Mouse (Mus musculus): ENCODE data around the gene Epop. TPM values are rescaled to one million over a fixed set of nuclear protein-coding genes. Genes with fewer than 3 reads are reported as not detected.

Epop gene
- total RNA-seq (2021) = 10 to 100 TPM; 12.1 to 13.5 TPM
- long read RNA-seq, experiment 1, transcript Epop-201 (1 exons, 2,314 nt) = major isoform, 27 of 27 reads
- long read RNA-seq, experiment 1, partial matches to known transcripts = 0 of 27 reads
- long read RNA-seq, experiment 1, other reads (novel, unspliced or antisense) = 0 of 27 reads
- long read RNA-seq, experiment 2, transcript Epop-201 (1 exons, 2,314 nt) = major isoform, 27 of 27 reads
- long read RNA-seq, experiment 2, partial matches to known transcripts = 0 of 27 reads
- long read RNA-seq, experiment 2, other reads (novel, unspliced or antisense) = 0 of 27 reads

GRCm38 (mm10) chr11:97629576-97629975 is at the start of gene Epop:
Gene Epop (minus strand): TSS chr11:97629702.
- peak; percentile 89 to 95 for DNase-seq (ENCODE audit: low spot score in 2 of 2)

DNA sequence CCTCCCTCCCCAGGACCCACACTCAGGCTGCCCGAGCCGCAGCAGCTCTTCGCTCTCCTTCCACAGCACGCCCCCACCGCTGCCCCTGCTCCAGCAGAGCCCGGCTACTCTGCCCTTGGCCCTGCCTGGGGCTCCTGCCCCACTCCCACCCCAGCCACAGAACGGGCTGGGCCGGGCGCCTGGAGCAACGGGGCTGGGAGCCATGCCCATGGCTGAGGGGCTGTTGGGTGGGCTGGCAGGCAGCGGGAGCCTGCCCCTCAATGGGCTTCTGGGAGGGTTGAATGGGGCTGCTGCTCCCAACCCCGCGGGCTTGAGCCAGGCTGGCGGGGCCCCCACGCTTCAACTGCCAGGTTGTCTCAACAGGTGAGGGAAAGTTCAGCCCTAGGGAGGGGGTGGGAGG is 48.8 kb upstream of the Epop start:
- no peak for DNase-seq (ENCODE audit: low spot score in 2 of 2)

DNA sequence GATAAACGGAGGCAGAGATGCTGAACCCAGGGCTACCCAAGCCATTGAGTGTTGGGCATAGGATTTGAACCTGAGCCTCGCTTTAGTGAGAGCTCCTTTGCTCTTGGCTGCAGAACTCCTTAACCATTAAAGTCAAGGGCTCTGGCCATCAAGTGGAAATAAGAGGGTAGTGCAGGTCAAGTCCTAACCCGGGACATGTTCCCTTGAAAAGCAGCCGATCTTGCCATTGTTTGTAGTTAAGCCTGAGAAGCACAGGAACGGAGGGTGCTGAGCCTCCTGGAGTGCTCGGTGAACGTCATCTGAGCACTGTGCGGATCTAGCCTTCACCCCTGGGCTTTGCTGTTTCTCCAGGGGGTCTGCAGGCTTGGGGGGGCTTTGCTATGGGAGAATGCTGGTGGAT is 48.3 kb upstream of the Epop start:
- DNase-seq (ENCODE audit: low spot score in 2 of 2) = no peak

DNA sequence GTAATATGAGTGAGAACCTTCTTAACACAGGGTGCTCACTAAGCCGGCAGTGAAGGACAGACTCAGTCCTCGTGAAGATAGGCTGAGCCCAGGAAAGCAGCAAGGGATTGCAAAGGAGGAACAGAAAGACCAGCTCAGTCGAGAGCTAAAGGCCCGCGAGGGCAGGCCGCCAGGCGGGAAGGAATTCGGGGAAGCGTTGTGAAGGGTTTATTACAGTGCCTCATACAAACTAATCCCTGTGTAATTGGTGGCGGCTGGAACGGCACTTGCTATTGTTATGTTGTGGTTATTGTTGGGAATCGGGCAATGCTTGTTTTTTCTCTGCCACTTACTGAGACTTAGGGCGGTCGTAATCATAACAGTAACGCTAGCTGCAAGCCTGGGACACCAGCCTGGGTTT is 47.9 kb upstream of the Epop start:
- DNase-seq (ENCODE audit: low spot score in 2 of 2) = no peak

- DNase-seq (ENCODE audit: low spot score in 2 of 2) = no peak
These were observed 46.7 kb upstream of the Epop start for GRCm38 (mm10) chr11:97676050-97676754.

GRCm38 (mm10) chr11:97673148-97673547 is 43.6 kb upstream of the Epop start:
- no peak for DNase-seq (ENCODE audit: low spot score in 2 of 2)

DNA sequence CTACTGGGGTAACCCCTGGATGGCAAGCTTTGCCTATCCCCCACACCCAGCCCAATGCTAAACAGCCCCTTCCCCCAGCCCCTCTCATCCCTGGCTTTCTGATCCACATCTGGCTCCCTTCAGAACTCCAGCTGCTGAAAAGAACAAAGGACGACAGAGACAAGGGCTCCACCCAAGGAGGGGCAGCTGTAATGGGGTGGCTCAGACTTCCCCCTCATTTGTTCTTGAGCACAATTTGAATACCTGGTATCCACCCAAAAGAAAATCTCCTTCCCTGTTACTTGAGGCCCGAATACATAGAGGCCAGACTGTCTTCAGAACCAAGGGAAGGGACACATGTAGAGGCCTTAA is 41.6 kb upstream of the Epop start:
- DNase-seq (ENCODE audit: low spot score in 2 of 2) = no peak

DNA sequence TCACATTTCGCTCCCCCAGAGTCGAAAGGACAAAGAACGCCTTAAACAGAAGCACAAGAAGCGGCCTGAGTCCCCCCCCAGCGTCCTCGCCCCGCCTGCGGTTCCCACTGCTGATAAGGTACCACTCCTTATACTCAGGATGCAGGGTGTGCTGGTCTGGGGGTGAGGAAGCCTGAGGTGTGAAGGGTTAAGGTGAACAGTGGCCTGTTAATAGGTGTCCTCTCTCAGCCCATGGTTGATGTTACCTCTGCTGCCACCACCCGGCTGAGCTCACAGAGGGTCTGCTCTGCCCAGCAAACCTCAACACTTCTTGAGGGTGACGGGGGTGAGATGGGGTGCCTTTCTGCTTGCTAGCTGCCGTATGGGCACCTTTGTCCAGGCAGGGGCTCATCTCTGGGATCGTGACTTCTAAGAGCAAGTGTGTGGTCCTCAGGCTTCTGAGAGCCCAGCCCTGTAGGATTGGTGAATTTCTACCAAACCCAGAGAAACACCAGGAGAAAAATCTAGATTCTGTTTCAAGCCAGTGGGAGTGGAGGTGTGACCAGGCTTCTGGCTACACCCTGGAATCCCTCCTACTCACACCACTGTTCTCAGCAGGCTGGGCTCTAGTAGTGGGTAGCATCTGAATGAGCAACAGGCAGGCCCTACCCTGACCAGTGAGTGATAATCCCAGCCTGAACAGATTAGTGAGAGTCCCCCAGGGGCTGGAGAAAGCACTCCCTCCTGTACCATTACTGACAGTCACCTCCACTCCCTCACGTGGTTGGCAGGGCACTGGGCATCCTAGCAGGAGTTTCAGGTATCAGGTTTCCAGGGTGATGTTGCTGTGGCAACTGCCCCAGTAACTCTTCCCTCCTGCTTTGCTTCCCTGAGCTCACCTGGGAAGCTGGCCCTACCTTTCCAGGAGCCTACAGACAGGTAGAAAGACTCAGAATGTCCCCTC is 41.0 kb upstream of the Epop start:
- no peak for DNase-seq (ENCODE audit: low spot score in 2 of 2)

DNA sequence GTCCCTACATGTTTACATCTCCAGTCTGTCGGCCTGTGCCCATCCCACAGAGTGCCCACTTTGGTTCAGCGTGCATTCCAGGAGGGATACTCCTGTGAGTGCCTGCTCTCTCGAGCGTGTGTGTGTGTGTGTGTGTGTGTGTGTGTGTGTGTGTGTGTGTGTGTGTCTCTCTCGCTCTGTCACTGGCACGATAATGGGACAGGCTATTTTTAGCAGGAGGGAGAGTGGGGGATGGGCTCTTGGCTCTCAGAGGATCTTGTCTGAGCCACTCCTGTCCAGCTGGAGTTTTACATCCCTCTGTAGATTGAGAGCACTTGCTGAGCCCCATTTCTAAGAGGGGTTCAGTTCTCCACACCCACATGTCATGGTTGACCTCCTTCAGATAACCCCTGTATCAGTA is 40.3 kb upstream of the Epop start:
- peak in 1 of 2 experiments; percentile 30 for DNase-seq (ENCODE audit: low spot score in 2 of 2)

GRCm38 (mm10) chr11:97669268-97669667 is 39.8 kb upstream of the Epop start:
- no peak for DNase-seq (ENCODE audit: low spot score in 2 of 2)

- no peak for DNase-seq (ENCODE audit: low spot score in 2 of 2)
These were observed 38.7 kb upstream of the Epop start for GRCm38 (mm10) chr11:97668160-97668559.

DNA sequence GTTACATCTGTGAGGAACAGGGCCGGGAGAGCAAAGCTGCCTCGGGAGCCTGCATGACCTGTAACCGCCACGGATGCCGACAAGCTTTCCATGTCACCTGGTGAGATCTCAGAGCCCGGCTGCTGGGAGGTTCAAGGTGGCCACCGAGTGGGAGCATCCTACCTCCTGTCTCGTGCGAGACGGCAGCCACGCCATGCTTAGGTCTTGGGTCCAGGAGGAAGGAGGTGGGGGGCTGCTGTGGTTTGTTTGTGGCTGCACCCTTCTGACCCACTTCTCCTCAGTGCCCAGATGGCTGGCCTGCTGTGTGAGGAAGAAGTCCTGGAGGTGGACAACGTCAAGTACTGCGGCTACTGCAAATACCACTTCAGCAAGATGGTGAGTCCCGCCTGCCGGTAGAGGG is 37.3 kb upstream of the Epop start:
- DNase-seq (ENCODE audit: low spot score in 2 of 2) = no peak

DNA sequence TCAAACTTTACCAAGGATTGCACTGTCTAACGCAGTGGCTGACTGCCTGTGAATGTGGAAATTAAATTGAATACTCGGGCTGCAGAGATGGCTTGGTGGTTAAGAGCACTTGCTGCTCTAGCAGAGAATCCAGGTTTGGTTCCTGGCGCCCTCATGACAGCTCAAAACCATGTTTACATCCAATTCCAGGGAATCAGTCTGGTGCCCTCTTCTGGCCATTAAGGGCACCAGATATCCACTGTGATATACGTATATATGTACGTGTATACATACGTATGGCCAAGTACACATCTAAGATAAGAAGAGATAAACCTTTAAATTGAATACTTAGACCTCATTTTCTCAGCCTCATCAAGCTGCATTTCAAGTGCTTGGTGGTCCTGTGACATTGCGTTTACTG is 36.7 kb upstream of the Epop start:
- no peak for DNase-seq (ENCODE audit: low spot score in 2 of 2)

DNA sequence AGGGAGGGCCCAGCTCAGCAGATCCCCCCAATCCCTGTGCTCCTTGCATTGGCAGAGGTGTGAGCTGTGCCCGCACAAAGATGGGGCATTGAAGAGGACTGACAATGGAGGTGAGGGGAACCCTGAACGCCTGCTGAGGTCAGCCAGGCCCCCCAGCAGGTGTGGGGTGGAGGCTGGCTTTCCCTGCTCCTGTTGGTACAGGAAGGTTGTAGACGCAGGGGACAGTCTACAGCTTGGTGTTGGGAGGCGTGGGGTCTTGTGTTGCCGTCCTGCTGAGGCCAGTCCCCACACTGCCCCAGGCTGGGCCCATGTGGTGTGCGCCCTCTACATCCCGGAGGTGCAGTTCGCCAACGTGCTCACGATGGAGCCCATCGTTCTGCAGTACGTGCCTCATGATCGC is 35.9 kb upstream of the Epop start:
- DNase-seq (ENCODE audit: low spot score in 2 of 2) = no peak

- no peak for DNase-seq (ENCODE audit: low spot score in 2 of 2)
These were observed 35.3 kb upstream of the Epop start for GRCm38 (mm10) chr11:97664771-97665240.

- DNase-seq (ENCODE audit: low spot score in 2 of 2) = no peak
These were observed 34.8 kb upstream of the Epop start for GRCm38 (mm10) chr11:97664339-97664665.

GRCm38 (mm10) chr11:97663528-97664338 is 34.2 kb upstream of the Epop start:
- DNase-seq (ENCODE audit: low spot score in 2 of 2) = no peak

GRCm38 (mm10) chr11:97662893-97663527 is 33.5 kb upstream of the Epop start, which contains the start of gene Mllt6:
Gene Mllt6 (plus strand): TSS chr11:97663414.
- DNase-seq (ENCODE audit: low spot score in 2 of 2) = peak; percentile 59 to 73

DNA sequence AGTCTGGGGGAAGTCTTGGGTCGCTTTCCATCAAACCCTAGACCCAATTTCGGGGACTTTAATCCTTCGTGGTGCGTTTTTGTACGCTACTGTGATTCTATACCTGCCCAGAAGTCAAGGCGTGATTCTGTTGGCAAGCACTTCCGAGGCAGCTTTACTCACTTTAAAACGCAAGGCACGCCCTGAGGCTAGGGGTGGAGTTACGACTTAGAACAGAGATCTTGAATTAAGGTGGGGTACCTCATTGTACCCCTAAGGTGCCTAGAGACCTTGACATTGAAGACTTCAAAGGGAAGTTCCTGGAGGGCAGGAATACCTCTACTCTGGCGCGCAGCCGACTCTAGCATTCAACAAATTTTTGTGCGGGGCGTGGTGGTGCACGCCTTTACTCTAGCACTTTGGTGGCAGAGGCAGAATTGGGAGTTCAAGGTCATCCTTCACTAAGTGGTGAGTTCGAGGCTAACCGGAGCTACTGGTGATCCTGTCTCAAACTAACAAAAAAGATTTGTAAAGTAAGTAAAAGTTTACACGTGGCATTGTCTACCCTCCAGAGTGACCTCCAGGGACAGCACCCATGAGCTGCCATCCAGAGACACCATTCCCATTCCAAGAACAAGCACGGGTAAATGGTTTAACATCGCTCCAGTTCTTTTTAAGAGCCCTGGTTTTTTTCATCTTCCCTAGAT is 32.8 kb upstream of the Epop start:
- DNase-seq (ENCODE audit: low spot score in 2 of 2) = no peak

DNA sequence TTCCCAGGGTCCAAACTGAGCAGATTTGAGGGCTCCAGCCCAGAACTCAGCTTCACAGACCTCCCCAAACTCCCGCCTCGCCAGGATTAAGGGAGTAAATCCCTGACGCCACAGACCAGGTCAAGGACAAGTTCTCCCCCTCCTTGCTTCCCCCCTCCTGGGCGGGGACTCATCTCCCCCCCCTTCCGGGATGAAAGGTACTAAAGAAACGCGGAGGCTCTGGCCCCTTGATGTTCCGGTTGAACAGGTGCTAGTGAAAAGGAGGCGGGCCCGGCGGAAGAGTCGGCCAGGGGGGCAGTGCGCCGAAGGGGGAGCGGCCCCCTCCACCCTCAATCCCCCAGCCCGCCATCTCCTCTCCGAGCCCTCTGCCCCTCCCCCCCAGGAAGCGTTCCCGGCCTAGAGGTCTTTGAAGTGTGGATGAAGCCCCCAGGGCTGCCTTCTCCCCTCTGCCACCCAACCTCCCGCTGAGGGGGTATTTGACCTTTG is 32.2 kb upstream of the Epop start:
- DNase-seq (ENCODE audit: low spot score in 2 of 2) = no peak
